Mouse (Mus musculus): ENCODE measurements at regions not wholly inside any gene's neighbourhood (a gene's known extent, or its start where the extent isn't known, plus 50 kb on each side); places are given as distances from the start of the nearest gene placed in this dataset.

DNA sequence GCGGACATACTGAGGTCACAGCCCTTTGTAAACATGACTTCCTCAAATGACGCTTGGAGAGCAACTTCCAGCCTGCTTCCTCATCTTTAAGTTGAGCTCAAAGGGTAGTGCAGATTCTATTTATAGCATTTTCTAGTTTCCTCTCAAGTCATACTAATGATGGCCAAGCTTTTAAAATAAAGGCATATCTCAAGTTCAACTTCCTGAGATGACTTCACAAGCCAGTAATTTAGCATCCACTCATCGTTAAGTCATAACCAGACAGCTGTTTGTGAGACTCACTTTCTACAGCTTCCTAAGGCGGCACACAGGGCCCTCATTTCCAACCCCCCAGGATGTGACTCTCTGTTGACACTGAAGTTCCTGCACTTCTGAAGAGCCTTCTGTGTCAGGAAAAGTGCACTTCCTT lies 278.7 kb downstream of the Qk start:
- Histone ChIP-seq H3K9me3 (replicated peaks; ENCODE audit: low read length) (no peaks in the 10 kb centered on the region), H3K9ac (ENCODE audit: low read depth, low read length) (no peak overlapping the region), H3K4me3 (replicated peaks; ENCODE audit: low read depth, low read length) (no peak overlapping the region), H3K36me3 (ENCODE audit: insufficient read depth, low read length) (no peaks in the 10 kb centered on the region), H3K27ac (no peak overlapping the region), H3K27me3 (ENCODE audit: insufficient read depth, low read length) (no peaks in the 10 kb centered on the region), H3K4me2 (ENCODE audit: low read length) (no peak overlapping the region), H3K4me1 (replicated peaks; ENCODE audit: insufficient read depth, low read length) (no peaks in the 10 kb centered on the region)
- no peak for TF ChIP-seq CTCF (IDR thresholded peaks at IDR 0.05; ENCODE audit: low read depth)
- ATAC-seq (replicated peaks; ENCODE audit: low FRiP score, low read depth) (no peak), DNase-seq (ENCODE audit: low spot score) (peak; percentile 67)
- 51% methylated on average over 4 of the region's 4 CpGs for WGBS

DNA sequence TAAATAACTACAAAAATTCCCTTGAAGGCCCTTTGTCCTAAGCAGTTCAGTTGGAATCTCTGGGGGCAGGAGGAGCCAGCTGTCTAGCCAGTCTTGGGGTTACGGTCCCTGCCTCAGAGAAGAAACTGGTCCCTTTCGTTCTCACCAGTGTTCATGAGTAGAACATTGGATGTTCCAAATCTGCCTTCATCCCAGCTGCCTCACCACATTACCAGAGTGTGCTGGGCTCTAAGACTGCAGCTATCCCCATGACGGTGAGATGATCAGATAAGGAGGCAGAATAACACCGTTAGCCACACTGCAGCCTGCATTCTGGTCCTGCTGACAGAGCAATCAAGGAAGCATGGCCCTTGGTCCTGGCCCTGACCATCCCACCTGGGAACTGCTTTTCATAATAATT lies 279.3 kb downstream of the Qk start:
- TF ChIP-seq CTCF (IDR thresholded peaks at IDR 0.05; ENCODE audit: low read depth): no peak
- H3K9ac ChIP-seq (ENCODE audit: low read depth, low read length): no peak overlapping the region
- no peak overlapping the region for H3K4me2 ChIP-seq (ENCODE audit: low read length)
- 46% methylated on average over 4 of the region's 4 CpGs for WGBS
- H3K27ac ChIP-seq: no peak overlapping the region
- H3K9me3 ChIP-seq (replicated peaks; ENCODE audit: low read length): no peaks in the 10 kb centered on the region
- no peaks in the 10 kb centered on the region for H3K4me1 ChIP-seq (replicated peaks; ENCODE audit: insufficient read depth, low read length)
- no peak for DNase-seq (ENCODE audit: low spot score)
- H3K36me3 ChIP-seq (ENCODE audit: insufficient read depth, low read length): no peaks in the 10 kb centered on the region
- H3K4me3 ChIP-seq (replicated peaks; ENCODE audit: low read depth, low read length): no peak overlapping the region
- ATAC-seq (replicated peaks; ENCODE audit: low FRiP score, low read depth): no peak
- H3K27me3 ChIP-seq (ENCODE audit: insufficient read depth, low read length): no peaks in the 10 kb centered on the region

- WGBS: 51% methylated on average over 14 of the region's 14 CpGs
- Histone ChIP-seq H3K4me2 (ENCODE audit: low read length) (no peak overlapping the region), H3K9me3 (replicated peaks; ENCODE audit: low read length) (no peaks in the 10 kb centered on the region), H3K36me3 (ENCODE audit: insufficient read depth, low read length) (no peaks in the 10 kb centered on the region), H3K27ac (peak overlapping the region; percentile 22; the same call in 1 of the 2 replicates), H3K27me3 (ENCODE audit: insufficient read depth, low read length) (no peaks in the 10 kb centered on the region), H3K9ac (ENCODE audit: low read depth, low read length) (no peak overlapping the region), H3K4me1 (replicated peaks; ENCODE audit: insufficient read depth, low read length) (no peaks in the 10 kb centered on the region), H3K4me3 (replicated peaks; ENCODE audit: low read depth, low read length) (no peak overlapping the region)
- peak; percentile 24 for DNase-seq (ENCODE audit: low spot score)
- TF ChIP-seq CTCF (IDR thresholded peaks at IDR 0.05; ENCODE audit: low read depth): no peak
- ATAC-seq (replicated peaks; ENCODE audit: low FRiP score, low read depth): no peak
These were observed 281.7 kb downstream of the Qk start for GRCm38 (mm10) chr17:10037799-10038445.

DNA sequence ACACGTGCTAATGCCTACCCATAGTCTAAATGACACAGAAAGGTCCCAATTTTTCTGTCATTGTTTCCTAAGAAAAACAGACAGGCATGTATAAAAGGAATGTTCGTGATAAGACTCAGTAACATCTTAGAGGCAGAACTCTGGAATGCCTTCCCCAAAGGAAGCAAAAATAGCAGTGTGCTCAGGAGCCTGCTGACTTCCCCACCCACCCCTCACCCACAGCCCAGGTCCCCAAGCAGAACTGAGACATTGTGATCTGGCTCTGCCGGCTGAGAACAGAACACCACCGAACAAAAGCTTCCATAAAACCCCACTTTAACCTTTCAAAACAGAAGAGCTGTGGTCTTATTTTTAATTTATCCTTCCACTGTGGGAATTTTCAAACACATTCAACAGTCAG lies 286.1 kb downstream of the Qk start:
- Histone ChIP-seq H3K36me3 (ENCODE audit: insufficient read depth, low read length) (no peaks in the 10 kb centered on the region), H3K27ac (no peak overlapping the region), H3K9ac (ENCODE audit: low read depth, low read length) (no peak overlapping the region), H3K27me3 (ENCODE audit: insufficient read depth, low read length) (no peaks in the 10 kb centered on the region), H3K4me3 (replicated peaks; ENCODE audit: low read depth, low read length) (no peak overlapping the region), H3K4me1 (replicated peaks; ENCODE audit: insufficient read depth, low read length) (no peaks in the 10 kb centered on the region), H3K9me3 (replicated peaks; ENCODE audit: low read length) (no peaks in the 10 kb centered on the region), H3K4me2 (ENCODE audit: low read length) (no peak overlapping the region)
- DNase-seq (ENCODE audit: low spot score) (no peak), ATAC-seq (replicated peaks; ENCODE audit: low FRiP score, low read depth) (no peak)
- TF ChIP-seq CTCF (IDR thresholded peaks at IDR 0.05; ENCODE audit: low read depth): no peak
- WGBS: 56% methylated on average over 4 of the region's 4 CpGs

DNA sequence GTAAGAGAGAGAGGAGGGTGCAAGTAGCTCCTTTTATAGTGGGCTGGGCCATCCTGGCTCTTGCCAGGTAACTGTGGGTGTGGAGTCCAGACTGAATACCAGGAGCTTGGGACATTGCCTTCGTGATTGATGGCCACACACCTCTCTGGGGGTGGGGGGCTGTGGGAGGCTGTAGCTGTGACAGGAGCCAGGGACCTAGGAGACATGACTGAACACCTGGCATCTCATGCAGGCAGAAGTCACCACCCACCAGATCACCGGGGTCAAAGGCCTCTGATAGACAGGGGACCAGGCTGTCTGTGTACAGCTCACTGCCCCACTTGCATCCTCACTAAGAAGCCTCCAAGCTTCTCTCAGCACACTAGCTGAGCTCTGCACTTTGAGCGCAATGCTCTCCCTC lies 288.6 kb downstream of the Qk start:
- no peak overlapping the region for H3K4me3 ChIP-seq (replicated peaks; ENCODE audit: low read depth, low read length)
- H3K27me3 ChIP-seq (ENCODE audit: insufficient read depth, low read length): no peaks in the 10 kb centered on the region
- ATAC-seq (replicated peaks; ENCODE audit: low FRiP score, low read depth) (peak; percentile 52; the same call in 1 of the 2 replicates), DNase-seq (ENCODE audit: low spot score) (no peak)
- 74% methylated on average over 3 of the region's 3 CpGs for WGBS
- H3K36me3 ChIP-seq (ENCODE audit: insufficient read depth, low read length): no peaks in the 10 kb centered on the region
- no peak overlapping the region for H3K4me2 ChIP-seq (ENCODE audit: low read length)
- no peak overlapping the region for H3K27ac ChIP-seq
- H3K4me1 ChIP-seq (replicated peaks; ENCODE audit: insufficient read depth, low read length): no peaks in the 10 kb centered on the region
- no peaks in the 10 kb centered on the region for H3K9me3 ChIP-seq (replicated peaks; ENCODE audit: low read length)
- H3K9ac ChIP-seq (ENCODE audit: low read depth, low read length): no peak overlapping the region
- no peak for TF ChIP-seq CTCF (IDR thresholded peaks at IDR 0.05; ENCODE audit: low read depth)

DNA sequence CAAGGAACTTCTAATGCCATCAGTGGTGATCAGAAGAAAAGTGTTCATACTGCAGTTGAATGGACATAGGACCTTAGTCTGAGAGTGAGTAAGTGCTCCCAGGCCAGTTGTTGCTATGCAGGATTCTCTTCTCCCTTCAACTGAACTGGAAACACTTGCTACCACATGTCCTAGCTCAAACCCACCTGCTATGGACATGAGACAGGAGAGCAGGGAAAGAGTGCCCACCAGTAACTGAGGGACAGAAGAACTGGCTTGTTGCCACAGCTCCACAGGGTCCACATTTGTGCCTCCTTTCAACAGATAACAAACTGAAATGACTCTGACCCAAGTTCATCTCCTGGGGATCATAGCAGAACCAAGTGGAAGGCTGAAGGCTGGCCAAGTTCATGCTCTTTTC lies 292.9 kb downstream of the Qk start:
- ATAC-seq (replicated peaks; ENCODE audit: low FRiP score, low read depth) (no peak), DNase-seq (ENCODE audit: low spot score) (no peak)
- no peak for TF ChIP-seq CTCF (IDR thresholded peaks at IDR 0.05; ENCODE audit: low read depth)
- no peaks in the 10 kb centered on the region for H3K4me1 ChIP-seq (replicated peaks; ENCODE audit: insufficient read depth, low read length)
- no peaks in the 10 kb centered on the region for H3K9me3 ChIP-seq (replicated peaks; ENCODE audit: low read length)
- H3K4me2 ChIP-seq (ENCODE audit: low read length): no peak overlapping the region
- H3K36me3 ChIP-seq (ENCODE audit: insufficient read depth, low read length): no peaks in the 10 kb centered on the region
- no peak overlapping the region for H3K27ac ChIP-seq
- no peak overlapping the region for H3K4me3 ChIP-seq (replicated peaks; ENCODE audit: low read depth, low read length)
- H3K27me3 ChIP-seq (ENCODE audit: insufficient read depth, low read length): no peaks in the 10 kb centered on the region
- H3K9ac ChIP-seq (ENCODE audit: low read depth, low read length): no peak overlapping the region

DNA sequence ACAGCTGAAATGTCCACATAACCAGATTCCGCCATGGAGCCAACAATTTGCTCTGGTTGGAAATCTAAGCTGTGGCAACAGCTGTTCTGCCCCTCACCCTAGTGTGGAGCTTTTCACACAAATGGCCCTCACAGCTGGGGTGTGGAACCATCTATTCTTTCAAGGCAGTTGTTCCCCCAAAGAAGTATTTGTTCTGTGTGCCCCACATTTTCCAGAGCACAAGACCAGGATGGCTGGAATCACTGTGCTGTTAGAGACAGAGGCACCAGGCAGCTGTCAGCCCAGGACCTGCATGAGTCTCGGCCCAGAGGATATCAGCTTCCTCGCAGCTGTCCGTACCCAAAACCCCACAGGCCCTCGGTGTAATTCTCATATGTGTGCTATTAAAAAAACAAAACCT lies 294.4 kb downstream of the Qk start:
- ATAC-seq (replicated peaks; ENCODE audit: low FRiP score, low read depth): no peak
- no peak for TF ChIP-seq CTCF (IDR thresholded peaks at IDR 0.05; ENCODE audit: low read depth)
- Histone ChIP-seq H3K27me3 (ENCODE audit: insufficient read depth, low read length) (no peaks in the 10 kb centered on the region), H3K4me2 (ENCODE audit: low read length) (no peak overlapping the region), H3K36me3 (ENCODE audit: insufficient read depth, low read length) (no peaks in the 10 kb centered on the region), H3K4me1 (replicated peaks; ENCODE audit: insufficient read depth, low read length) (no peaks in the 10 kb centered on the region), H3K27ac (no peak overlapping the region), H3K9me3 (replicated peaks; ENCODE audit: low read length) (no peaks in the 10 kb centered on the region), H3K4me3 (replicated peaks; ENCODE audit: low read depth, low read length) (no peak overlapping the region), H3K9ac (ENCODE audit: low read depth, low read length) (no peak overlapping the region)
- DNase-seq (ENCODE audit: low spot score): no peak
- 65% methylated on average over 5 of the region's 5 CpGs for WGBS

Data from kidney, postnatal 0 days (tissue).